Mouse (Mus musculus): Measurements from ENCODE around the gene Zkscan5.
"Not testable (repeated sequence)": the region's sequence is repeated elsewhere in the genome, so short reads cannot be mapped to it uniquely, and the experiment has no call there.

Zkscan5 gene

GRCm38 (mm10) chr5:145213505-145213904, 9.1 kb downstream of the Zkscan5 start:
- DNase-seq (ENCODE audit: low spot score in 2 of 2) = no peak

DNA sequence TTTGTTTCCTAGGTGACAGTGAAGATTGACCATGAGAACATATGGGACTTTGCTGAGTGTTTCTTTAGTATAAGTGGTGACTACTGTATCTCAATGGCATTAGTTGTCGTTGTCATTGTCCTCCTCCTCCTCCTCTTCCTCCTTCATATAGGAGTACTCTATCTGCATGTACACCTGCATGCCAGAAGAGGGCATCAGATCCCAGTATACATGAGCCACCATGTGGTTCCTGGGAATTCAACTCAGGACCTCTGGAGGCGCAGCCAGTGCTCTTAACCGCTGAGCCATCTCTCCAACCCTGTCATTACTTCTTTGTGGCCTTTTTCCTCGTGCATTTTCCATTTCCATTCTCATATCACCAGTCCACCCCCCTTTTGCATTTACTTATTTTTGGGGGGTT, 10.3 kb downstream of the Zkscan5 start:
- DNase-seq (ENCODE audit: low spot score in 2 of 2) = no peak

DNA sequence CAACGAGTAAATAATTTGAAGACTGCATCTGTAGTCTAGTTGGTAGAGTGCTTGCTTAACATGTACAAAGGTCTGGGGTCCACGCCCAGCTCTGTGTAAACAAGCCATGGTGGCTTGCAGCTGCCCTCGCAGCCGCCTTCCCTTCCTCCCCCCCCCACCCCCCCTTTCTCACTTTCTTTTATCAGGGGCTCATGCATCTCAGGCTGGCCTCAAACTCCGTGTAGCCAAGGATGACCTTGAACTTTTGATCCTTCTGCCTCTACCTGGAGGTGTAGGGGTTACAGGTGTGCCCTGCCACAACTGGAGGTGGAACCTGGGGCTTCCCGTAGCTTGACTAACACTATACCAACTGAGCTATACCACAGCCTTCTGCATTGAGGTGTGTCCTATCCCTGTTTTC, 13.4 kb downstream of the Zkscan5 start:
- DNase-seq (ENCODE audit: low spot score in 2 of 2) = no peak

DNA sequence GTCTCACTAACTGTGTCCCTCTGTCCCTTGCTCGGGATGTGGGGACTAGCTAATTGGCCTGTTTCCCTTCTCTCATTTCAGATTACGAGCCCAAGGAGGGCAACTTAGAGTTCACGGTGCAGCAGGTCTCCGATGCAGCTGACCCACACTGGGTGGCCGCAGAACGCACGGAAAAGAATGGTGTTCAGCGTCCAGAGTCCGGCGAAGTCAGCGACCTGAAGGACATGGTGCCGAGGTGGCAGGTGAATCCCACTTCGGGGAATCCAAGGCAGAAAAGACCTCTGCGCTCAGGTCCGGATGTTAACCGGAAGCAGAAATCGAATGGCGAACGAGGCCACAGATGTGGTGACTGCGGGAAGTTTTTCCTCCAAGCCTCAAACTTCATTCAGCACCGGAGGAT, 13.8 kb downstream of the Zkscan5 start:
- DNase-seq (ENCODE audit: low spot score in 2 of 2) = no peak

- no peak for DNase-seq (ENCODE audit: low spot score in 2 of 2)
These were observed 14.3 kb downstream of the Zkscan5 start for GRCm38 (mm10) chr5:145218671-145219070.

- no peak for DNase-seq (ENCODE audit: low spot score in 2 of 2)
These were observed 15.6 kb downstream of the Zkscan5 start for GRCm38 (mm10) chr5:145219981-145220380.

GRCm38 (mm10) chr5:145222840-145223239, 18.5 kb downstream of the Zkscan5 start:
- no peak for DNase-seq (ENCODE audit: low spot score in 2 of 2)

DNA sequence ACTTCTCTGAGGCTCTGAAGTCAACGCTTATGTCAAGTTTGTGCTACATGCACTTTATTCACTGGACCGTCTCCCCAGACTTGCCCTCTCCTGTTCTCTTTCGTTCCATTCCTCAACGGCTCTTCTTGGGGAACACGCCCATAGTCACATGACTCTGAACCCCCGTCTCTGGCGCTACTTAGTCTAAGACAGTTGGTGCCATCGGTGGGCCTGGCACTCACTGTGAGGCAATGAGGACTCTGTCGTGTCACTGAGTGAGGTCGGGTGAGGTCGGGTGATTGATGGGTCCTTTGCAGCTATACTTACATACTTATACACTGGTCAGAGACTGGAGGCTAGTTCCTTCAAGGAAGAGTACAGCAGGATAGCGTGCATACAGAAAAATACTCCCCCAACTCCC, 19.0 kb downstream of the Zkscan5 start:
- no peak for DNase-seq (ENCODE audit: low spot score in 2 of 2)

DNA sequence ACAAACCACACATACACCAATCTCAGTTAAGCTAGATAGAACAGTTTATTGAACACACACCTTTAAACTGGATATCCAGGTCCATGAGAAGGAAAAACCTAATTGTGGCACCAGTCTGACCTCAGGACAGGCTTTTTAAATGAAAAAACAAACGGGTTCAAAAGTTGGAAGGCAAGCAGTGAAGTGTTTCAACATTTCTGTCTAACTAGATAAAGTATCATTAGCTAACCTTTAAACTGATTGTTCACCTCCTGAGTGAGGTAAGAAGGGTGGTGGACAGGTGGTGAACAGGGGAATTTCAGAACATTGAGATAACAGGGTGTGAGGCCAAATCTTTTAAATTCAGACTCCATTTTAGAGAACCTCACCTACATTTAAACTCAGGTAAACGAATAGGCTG, 22.1 kb downstream of the Zkscan5 start:
- DNase-seq (ENCODE audit: low spot score in 2 of 2) = no peak

DNA sequence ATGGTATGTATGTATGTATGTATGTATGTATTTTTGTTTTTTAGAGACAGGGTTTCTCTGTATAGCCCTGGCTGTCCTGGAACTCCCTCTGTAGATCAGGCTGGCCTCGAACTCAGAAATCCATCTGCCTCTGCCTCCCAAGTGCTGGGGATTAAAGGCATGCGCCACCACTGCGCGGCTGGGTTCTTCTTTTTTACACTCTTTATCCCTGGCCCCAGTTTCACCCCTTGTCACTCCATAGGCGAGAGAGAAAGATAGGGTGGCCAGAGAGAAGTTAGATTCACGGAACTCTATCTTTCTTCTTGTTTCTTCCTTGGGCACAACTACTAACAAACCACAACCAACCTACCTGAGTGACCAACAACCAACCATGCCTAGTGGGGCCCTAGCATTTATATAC, 24.9 kb downstream of the Zkscan5 start:
- not testable (repeated sequence) for DNase-seq (ENCODE audit: low spot score in 2 of 2)

DNA sequence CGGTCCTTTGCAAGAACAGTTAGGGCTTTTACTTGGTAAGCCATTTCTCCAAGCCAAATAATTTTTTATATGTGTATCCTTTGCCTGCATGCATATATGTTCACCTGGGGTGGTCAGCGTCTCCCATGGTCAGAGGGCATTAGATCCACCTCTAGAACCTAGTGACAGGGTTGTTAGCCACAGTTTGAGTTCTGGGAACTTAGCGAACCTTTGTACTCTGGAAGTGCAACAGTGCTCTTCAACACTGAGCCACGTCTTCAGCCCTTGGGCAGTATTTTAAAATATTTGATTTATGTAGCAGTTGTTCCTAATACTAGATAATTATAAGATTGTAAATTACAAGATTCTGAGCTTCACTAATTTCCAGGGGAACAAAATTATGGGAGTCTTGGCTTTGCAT, 26.3 kb downstream of the Zkscan5 start:
- no peak for DNase-seq (ENCODE audit: low spot score in 2 of 2)

GRCm38 (mm10) chr5:145231367-145231871, 27.1 kb downstream of the Zkscan5 start, which contains the start of gene Zfp655:
Zfp655 (plus strand) TSS chr5:145231715.
- DNase-seq (ENCODE audit: low spot score in 2 of 2) = peak; percentile 94 to 96

DNA sequence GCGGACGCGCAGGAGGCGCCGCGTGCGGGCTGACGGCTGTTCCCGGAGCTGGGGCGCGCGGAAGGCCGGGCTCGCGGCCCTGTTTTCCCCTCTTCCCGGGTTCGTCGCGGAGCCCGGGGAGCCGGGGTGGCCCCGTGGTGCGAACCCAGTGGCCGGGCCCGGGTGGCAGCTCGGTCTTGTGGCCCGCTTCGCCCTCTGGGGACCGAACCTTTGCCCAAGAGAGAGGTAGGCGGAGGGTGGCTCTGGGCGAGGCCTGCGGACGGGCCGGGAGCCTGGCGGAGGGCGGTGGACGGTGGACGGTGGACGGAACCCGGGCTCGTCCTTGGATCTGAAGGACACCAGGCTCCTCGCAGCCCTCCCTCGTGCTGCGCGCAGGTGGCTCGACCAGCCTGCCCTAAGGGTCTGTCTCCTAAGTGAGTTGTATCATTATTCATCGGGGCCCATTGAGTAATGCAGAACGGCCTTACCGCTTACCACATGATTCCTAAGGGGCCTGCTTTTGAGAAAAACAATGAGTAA, 27.6 kb downstream of the Zkscan5 start:
- no peak for DNase-seq (ENCODE audit: low spot score in 2 of 2)

- DNase-seq (ENCODE audit: low spot score in 2 of 2) = peak in 1 of 2 experiments; percentile 33
These were observed 30.3 kb downstream of the Zkscan5 start for GRCm38 (mm10) chr5:145234636-145235035.

DNA sequence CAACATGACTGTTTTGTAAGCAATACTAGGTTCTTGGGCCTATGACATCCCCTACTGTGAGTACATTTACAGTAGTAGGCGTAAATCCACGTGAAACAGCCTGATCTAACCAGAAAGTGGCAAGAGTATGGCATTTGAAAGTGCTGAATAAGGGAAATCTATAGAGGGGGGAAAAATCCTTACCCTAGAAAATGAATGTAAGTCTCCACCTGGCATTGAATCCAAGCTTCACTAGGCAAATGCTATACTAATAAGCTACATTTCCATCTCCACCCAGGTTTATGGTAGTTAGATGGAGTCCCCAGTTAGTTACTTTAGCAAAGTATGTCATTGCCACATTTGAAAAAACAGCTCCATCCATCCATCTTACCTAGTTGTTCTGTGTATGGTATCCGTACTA, 45.2 kb downstream of the Zkscan5 start:
- no peak for DNase-seq (ENCODE audit: low spot score in 2 of 2)

Data from thymus, postnatal 10 days (tissue).